Mouse (Mus musculus) intestine, embryonic 15.5 days (tissue): ENCODE measurements around the gene Sntg2. TPM values are rescaled to one million over a fixed set of nuclear protein-coding genes. Genes with fewer than 3 reads are reported as not detected.

ENCODE experiments used
- ATAC-seq: fragments of 200-750 bp; cut with Nextera tagmentation; 2 replicates; pipeline ENCODE4 v1.8.0; 2017; ENCODE audit warnings: moderate TSS enrichment, moderate library complexity
- H3K27ac ChIP-seq: fragments of 300-500 bp; sonication (generic); 2 replicates; pipeline ENCODE4 v1.5.1; 2015; ENCODE audit warnings: mild to moderate bottlenecking, inconsistent platforms
- H3K27me3 ChIP-seq: fragments of 300-500 bp; sonication (generic); replicated peaks from 2 replicates; pipeline ENCODE4 v1.6.1; 2015; ENCODE audit warnings: inconsistent platforms
- H3K36me3 ChIP-seq: fragments of 300-500 bp; sonication (generic); 2 replicates; pipeline ENCODE4 v1.6.1; 2015; ENCODE audit warnings: inconsistent platforms
- H3K4me1 ChIP-seq: fragments of 300-500 bp; sonication (generic); replicated peaks from 2 replicates; pipeline ENCODE4 v1.6.1; 2015; ENCODE audit warnings: inconsistent platforms
- H3K4me2 ChIP-seq: fragments of 300-500 bp; sonication (generic); replicated peaks from 2 replicates; pipeline ENCODE4 v1.6.1; 2015; ENCODE audit warnings: mild to moderate bottlenecking, inconsistent platforms
- H3K4me3 ChIP-seq: fragments of 300-500 bp; sonication (generic); replicated peaks from 2 replicates; pipeline ENCODE4 v1.5.1; 2015; ENCODE audit warnings: inconsistent platforms
- H3K9ac ChIP-seq: fragments of 300-500 bp; sonication (generic); 2 replicates; pipeline ENCODE4 v1.6.1; 2015; ENCODE audit warnings: inconsistent platforms
- H3K9me3 ChIP-seq: fragments of 300-500 bp; sonication (generic); 2 replicates; pipeline ENCODE4 v1.6.1; 2016; ENCODE audit warnings: inconsistent platforms
- WGBS: fragments of 180-500 bp; shearing (Covaris S2); methylation state at CpG from one replicate; pipeline ENCODE4 v1.1.7; 2015; 5-methylcytosine and 5-hydroxymethylcytosine counted together
- polyA plus RNA-seq: library from polyadenylated mRNA; unstranded; fragments of >200 nt; fragmentation: Nextera tagmentation; extraction: Ambion mirVana; gene quantifications from 2 replicates; pipeline ENCODE4 v1.2.1, GENCODE M21; 2015

Gene Sntg2
- polyA plus RNA-seq, 1 experiment from 2014 or later, result 27.6 TPM

DNA sequence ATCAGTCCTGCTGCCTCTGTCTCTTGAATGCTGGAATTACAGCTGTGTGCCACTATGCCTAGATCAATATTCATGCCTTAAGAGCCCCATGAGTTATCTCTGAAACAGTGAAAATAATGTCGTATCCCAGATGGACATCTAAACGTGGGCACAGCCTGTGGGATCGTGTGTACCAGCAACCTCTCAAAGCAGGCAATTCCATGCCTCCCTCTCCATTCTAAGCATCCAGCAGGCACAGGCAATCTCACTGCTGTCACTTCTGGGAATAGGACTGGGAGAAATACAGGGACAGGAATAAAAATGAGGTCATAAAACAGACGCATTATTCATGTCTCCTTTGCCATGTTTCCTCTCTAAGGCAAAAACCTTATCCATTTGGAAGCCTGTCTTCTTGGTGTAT lies 25.9 kb downstream of the Sntg2 start:
- H3K9ac ChIP-seq, result no peak overlapping the region
- H3K27ac ChIP-seq, result no peak overlapping the region
- 0 out of 2 replicates have a peak, but pooled peaks cover 3% of the 10 kb centered on the region for H3K4me1 ChIP-seq
- no peak overlapping the region for H3K4me3 ChIP-seq
- no peaks in the 10 kb centered on the region for H3K9me3 ChIP-seq
- no peaks in the 10 kb centered on the region for H3K27me3 ChIP-seq
- no peaks in the 10 kb centered on the region for H3K36me3 ChIP-seq
- WGBS, result 69% methylated on average over 4 of the region's 4 CpGs
- ATAC-seq, result no peak
- H3K4me2 ChIP-seq, result no peak overlapping the region

DNA sequence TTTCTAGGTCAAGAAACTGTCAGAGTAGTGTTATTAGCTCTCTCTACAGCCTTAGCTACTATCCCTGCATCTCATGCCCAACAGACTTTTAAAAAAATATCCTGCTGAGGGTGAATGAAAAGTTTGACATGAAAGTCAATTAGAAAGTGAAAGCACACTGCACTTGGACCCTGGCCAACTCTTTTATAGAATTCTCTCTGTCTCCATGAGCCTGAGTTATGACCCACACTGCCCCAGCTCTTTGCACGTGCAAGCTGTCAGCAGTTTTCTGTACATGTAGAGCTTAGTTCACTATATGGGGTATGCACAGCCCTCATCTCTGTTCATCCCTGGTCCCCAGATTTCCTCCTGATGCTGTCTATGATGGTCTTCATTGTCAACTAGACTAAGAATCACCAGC lies 28.4 kb downstream of the Sntg2 start:
- Histone ChIP-seq H3K9me3 (no peaks in the 10 kb centered on the region), H3K4me2 (no peak overlapping the region), H3K27me3 (no peaks in the 10 kb centered on the region), H3K4me3 (no peak overlapping the region), H3K4me1 (0 out of 2 replicates have a peak, but pooled peaks cover 3% of the 10 kb centered on the region), H3K36me3 (no peaks in the 10 kb centered on the region), H3K27ac (no peak overlapping the region), H3K9ac (no peak overlapping the region)
- WGBS, result 16% methylated on average over 1 of the region's 1 CpGs
- ATAC-seq, result no peak

GRCm38 (mm10) chr12:30336301-30336700 lies 36.9 kb downstream of the Sntg2 start:
- Histone ChIP-seq H3K4me1 (no peaks in the 10 kb centered on the region), H3K4me2 (no peak overlapping the region), H3K27ac (no peak overlapping the region), H3K4me3 (no peak overlapping the region), H3K27me3 (no peaks in the 10 kb centered on the region), H3K9ac (no peak overlapping the region), H3K9me3 (no peaks in the 10 kb centered on the region), H3K36me3 (no peaks in the 10 kb centered on the region)
- 83% methylated on average over 5 of the region's 5 CpGs for WGBS
- ATAC-seq, result no peak

DNA sequence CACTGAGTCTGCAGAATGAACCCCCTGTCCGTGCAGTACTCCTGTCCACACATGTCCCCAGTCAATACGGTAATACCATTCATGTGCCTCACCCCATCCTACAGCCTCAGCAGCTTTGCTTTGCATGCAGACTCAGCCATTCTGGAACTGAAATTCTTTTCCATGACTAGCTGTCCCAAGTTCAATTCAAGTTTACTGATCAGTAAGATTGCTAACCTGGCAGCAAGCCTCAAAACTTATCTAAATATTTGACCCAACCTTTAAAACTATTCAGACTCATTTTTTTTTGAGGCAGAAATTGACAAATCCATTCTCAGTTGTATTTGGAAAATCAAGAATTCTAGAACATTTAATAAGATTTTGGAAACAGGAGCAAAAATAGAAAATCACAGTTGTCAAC lies 38.7 kb downstream of the Sntg2 start:
- 92% methylated on average over 2 of the region's 2 CpGs for WGBS
- Histone ChIP-seq H3K9me3 (no peaks in the 10 kb centered on the region), H3K9ac (no peak overlapping the region), H3K4me1 (no peaks in the 10 kb centered on the region), H3K27me3 (no peaks in the 10 kb centered on the region), H3K27ac (no peak overlapping the region), H3K36me3 (no peaks in the 10 kb centered on the region), H3K4me3 (no peak overlapping the region), H3K4me2 (no peak overlapping the region)
- no peak for ATAC-seq

- 36% methylated on average over 2 of the region's 2 CpGs for WGBS
- H3K4me3 ChIP-seq, result no peak overlapping the region
- H3K4me1 ChIP-seq, result 0 out of 2 replicates have a peak, but pooled peaks cover 2% of the 10 kb centered on the region
- no peak overlapping the region for H3K4me2 ChIP-seq
- no peaks in the 10 kb centered on the region for H3K9me3 ChIP-seq
- H3K36me3 ChIP-seq, result no peaks in the 10 kb centered on the region
- ATAC-seq, result peak; percentile 36; the same call in 1 of the 2 replicates
- no peaks in the 10 kb centered on the region for H3K27me3 ChIP-seq
- H3K27ac ChIP-seq, result no peak overlapping the region; the same call in 1 of the 2 replicates
- H3K9ac ChIP-seq, result no peak overlapping the region
These were observed 55.2 kb downstream of the Sntg2 start for GRCm38 (mm10) chr12:30317971-30318370.

DNA sequence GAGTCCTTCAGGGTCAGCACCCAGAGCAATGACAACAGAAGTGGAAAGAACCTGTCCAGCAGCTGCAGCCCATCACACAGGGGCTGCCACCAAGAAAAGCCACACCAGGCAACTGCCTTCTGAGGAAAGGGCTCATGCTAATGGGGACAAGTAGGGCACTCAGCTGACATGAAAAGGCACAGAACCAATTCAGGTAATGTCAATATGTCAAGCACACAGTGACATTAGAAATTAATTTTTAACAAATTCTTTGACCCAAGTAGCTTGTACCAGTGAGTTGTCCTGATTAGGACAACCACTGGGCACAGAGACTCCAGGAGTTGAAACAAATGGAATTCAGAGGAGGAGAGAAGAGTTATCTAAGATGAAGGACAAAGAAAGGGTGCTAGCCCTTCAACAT lies 60.2 kb downstream of the Sntg2 start:
- no peak for ATAC-seq
- Histone ChIP-seq H3K36me3 (no peaks in the 10 kb centered on the region), H3K4me3 (no peak overlapping the region), H3K27me3 (no peaks in the 10 kb centered on the region), H3K9me3 (no peaks in the 10 kb centered on the region), H3K4me1 (no peaks in the 10 kb centered on the region), H3K4me2 (no peak overlapping the region), H3K27ac (no peak overlapping the region), H3K9ac (no peak overlapping the region)

GRCm38 (mm10) chr12:30308197-30308939 lies 64.8 kb downstream of the Sntg2 start:
- WGBS, result 45% methylated on average over 5 of the region's 5 CpGs

GRCm38 (mm10) chr12:30292724-30293560 lies 80.2 kb downstream of the Sntg2 start:
- 69% methylated on average over 13 of the region's 13 CpGs for WGBS
- H3K9me3 ChIP-seq, result no peaks in the 10 kb centered on the region
- no peaks in the 10 kb centered on the region for H3K27me3 ChIP-seq
- H3K4me3 ChIP-seq, result no peak overlapping the region
- no peaks in the 10 kb centered on the region for H3K36me3 ChIP-seq
- no peak overlapping the region for H3K27ac ChIP-seq
- ATAC-seq, result no peak
- H3K9ac ChIP-seq, result no peak overlapping the region
- no peak overlapping the region for H3K4me2 ChIP-seq
- no peaks in the 10 kb centered on the region for H3K4me1 ChIP-seq

More at GRCm38 (mm10) chr12:30308197-30308939, 64.8 kb downstream of the Sntg2 start:
- no peak overlapping the region for H3K4me2 ChIP-seq
- no peaks in the 10 kb centered on the region for H3K27me3 ChIP-seq
- no peak overlapping the region for H3K9ac ChIP-seq
- no peaks in the 10 kb centered on the region for H3K9me3 ChIP-seq
- no peak overlapping the region for H3K27ac ChIP-seq
- H3K4me3 ChIP-seq, result no peak overlapping the region
- ATAC-seq, result 0 out of 2 replicates have a peak, but pooled peaks have one; percentile 17
- H3K36me3 ChIP-seq, result no peaks in the 10 kb centered on the region
- no peaks in the 10 kb centered on the region for H3K4me1 ChIP-seq

DNA sequence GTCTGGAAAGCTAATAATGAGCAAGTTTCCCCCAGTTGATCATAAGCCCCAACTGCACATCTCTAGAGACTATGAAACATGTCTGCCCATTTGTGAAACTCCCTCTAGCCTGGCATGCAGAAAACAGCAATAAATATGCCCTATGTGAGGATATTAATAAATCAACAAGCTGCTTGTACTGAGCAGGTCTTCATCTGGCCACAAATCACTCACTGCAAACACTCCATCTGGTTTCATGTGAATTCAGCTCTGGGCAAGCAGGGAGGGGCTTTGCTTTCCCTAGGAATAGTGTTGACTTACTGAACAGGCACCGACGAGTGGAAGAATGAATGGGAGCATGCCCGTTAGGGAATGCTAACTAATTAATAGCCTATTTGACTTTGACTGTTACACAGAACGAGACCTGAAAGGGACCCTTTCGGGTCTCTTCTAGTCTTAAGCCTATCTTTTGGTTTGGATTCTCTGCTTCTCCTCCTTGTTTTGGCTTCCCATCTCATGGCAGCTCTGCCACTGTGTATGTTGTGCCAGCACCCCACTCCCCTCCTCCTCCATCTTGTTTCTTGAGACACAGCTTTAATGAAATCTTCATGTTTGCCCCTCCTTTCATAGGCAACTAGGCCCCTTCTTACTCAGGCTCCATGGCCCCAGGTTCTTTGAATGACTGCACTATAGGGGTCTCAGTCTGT lies 86.1 kb downstream of the Sntg2 start:
- Histone ChIP-seq H3K4me1 (no peaks in the 10 kb centered on the region), H3K9ac (no peak overlapping the region), H3K27me3 (no peaks in the 10 kb centered on the region), H3K9me3 (no peaks in the 10 kb centered on the region), H3K27ac (no peak overlapping the region), H3K4me3 (no peak overlapping the region), H3K36me3 (no peaks in the 10 kb centered on the region), H3K4me2 (no peak overlapping the region)
- no peak for ATAC-seq
- 51% methylated on average over 5 of the region's 5 CpGs for WGBS

GRCm38 (mm10) chr12:30283741-30284140 lies 89.4 kb downstream of the Sntg2 start:
- Histone ChIP-seq H3K36me3 (no peaks in the 10 kb centered on the region), H3K9me3 (no peaks in the 10 kb centered on the region), H3K4me2 (no peak overlapping the region), H3K4me3 (no peak overlapping the region), H3K27me3 (no peaks in the 10 kb centered on the region), H3K4me1 (0 out of 2 replicates have a peak, but pooled peaks cover 2% of the 10 kb centered on the region), H3K9ac (no peak overlapping the region), H3K27ac (no peak overlapping the region)
- no peak for ATAC-seq
- WGBS, result 76% methylated on average over 4 of the region's 4 CpGs

DNA sequence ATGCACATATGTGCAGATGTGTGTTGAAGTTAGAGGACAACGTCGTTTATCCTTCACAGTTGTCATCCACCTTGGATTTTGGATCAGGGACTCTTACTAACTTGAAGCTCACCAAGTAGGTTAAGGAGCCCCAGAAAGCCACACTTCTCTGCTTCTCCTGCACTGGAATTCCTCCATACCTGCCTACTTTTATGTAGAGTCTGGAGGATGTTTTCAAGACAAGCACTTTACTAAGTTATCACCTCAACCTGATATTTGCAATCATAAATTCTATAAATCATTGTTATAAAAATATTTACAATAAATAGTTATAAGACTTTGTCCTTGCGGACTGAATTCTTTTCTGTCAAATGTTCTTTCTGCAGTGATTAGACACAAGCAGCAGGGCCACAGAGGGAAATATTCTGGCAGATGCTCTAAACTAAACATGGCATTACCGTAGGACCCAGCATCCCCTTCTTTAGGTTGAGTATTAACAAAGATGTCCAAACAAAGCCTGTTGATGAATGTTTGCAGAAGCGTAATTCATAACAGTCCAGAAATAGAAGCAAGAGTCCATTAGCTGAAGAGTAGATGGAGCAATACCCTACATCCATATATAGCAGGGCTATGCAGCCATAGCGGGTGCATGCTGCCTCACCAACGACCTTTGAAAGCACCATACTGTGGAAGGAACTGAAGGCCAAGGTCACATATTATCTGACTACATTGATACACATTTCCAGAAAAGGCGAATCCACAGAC lies 100.8 kb downstream of the Sntg2 start:
- H3K27ac ChIP-seq, result peak overlapping the region; percentile 54
- H3K36me3 ChIP-seq, result no peaks in the 10 kb centered on the region
- 45% methylated on average over 8 of the region's 8 CpGs for WGBS
- H3K27me3 ChIP-seq, result no peaks in the 10 kb centered on the region
- no peak overlapping the region for H3K9ac ChIP-seq
- H3K4me3 ChIP-seq, result no peak overlapping the region
- no peaks in the 10 kb centered on the region for H3K4me1 ChIP-seq
- no peaks in the 10 kb centered on the region for H3K9me3 ChIP-seq
- peak; percentile 88 for ATAC-seq
- no peak overlapping the region for H3K4me2 ChIP-seq

DNA sequence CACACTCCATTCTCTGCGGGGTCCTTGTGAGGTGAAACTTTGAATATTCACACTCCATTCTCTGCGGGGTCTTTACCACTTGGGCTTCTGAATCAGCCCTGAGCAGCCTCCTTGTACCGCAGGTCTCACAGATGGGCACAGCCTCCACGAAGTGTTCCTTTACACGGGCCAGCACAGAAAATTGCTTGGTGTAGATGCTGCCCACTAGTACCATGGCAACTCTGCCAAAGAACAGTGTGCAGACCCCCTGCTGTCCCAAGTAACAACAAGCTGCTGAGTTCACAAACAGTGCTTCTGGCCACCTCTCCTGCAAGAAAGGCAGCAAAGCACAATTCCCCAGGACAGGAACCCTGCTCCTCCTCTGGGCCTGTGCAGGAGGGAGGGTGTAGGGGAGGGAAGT lies 109.0 kb downstream of the Sntg2 start:
- no peak for ATAC-seq
- H3K9ac ChIP-seq, result no peak overlapping the region
- H3K4me1 ChIP-seq, result no peaks in the 10 kb centered on the region
- 56% methylated on average over 5 of the region's 5 CpGs for WGBS
- no peak overlapping the region for H3K4me2 ChIP-seq
- no peaks in the 10 kb centered on the region for H3K27me3 ChIP-seq
- no peaks in the 10 kb centered on the region for H3K9me3 ChIP-seq
- no peak overlapping the region for H3K4me3 ChIP-seq
- H3K36me3 ChIP-seq, result no peaks in the 10 kb centered on the region
- no peak overlapping the region for H3K27ac ChIP-seq
